Mouse (Mus musculus) telencephalon, adult 2 months (tissue): Measurements from ENCODE around the gene Camta1.

ENCODE experiments used
- DNase-seq: peaks from one replicate; pipeline ENCODE4 v3.0.0-alpha.2; 2011; ENCODE audit warnings: low read depth, low spot score

The Camta1 gene

GRCm38 (mm10) chr4:151604481-151604880, 257.2 kb downstream of the Camta1 start:
- DNase-seq, result no peak

- DNase-seq, result no peak
Measured at GRCm38 (mm10) chr4:151603586-151603985, 258.1 kb downstream of the Camta1 start.

GRCm38 (mm10) chr4:151595116-151595515, 266.6 kb downstream of the Camta1 start:
- no peak for DNase-seq

GRCm38 (mm10) chr4:151593042-151593441, 268.6 kb downstream of the Camta1 start:
- peak; percentile 60 for DNase-seq

- no peak for DNase-seq
Measured at GRCm38 (mm10) chr4:151586074-151586473, 275.6 kb downstream of the Camta1 start.

- no peak for DNase-seq
Measured at GRCm38 (mm10) chr4:151577961-151578360, 283.7 kb downstream of the Camta1 start.

GRCm38 (mm10) chr4:151576291-151577108, 285.2 kb downstream of the Camta1 start:
- DNase-seq, result peak; percentile 71

GRCm38 (mm10) chr4:151572716-151573115, 289.0 kb downstream of the Camta1 start:
- DNase-seq, result no peak

- no peak for DNase-seq
Measured at GRCm38 (mm10) chr4:151569586-151569985, 292.1 kb downstream of the Camta1 start.

GRCm38 (mm10) chr4:151568887-151569286, 292.8 kb downstream of the Camta1 start:
- DNase-seq, result no peak

GRCm38 (mm10) chr4:151567105-151567504, 294.6 kb downstream of the Camta1 start:
- DNase-seq, result no peak

GRCm38 (mm10) chr4:151555505-151555904, 306.2 kb downstream of the Camta1 start:
- no peak for DNase-seq

- DNase-seq, result no peak
Measured at GRCm38 (mm10) chr4:151549523-151549922, 312.2 kb downstream of the Camta1 start.

GRCm38 (mm10) chr4:151545452-151545851, 316.2 kb downstream of the Camta1 start:
- no peak for DNase-seq

GRCm38 (mm10) chr4:151544191-151544590, 317.5 kb downstream of the Camta1 start:
- DNase-seq, result no peak

GRCm38 (mm10) chr4:151540546-151540945, 321.1 kb downstream of the Camta1 start:
- DNase-seq, result no peak

GRCm38 (mm10) chr4:151539881-151540280, 321.8 kb downstream of the Camta1 start:
- DNase-seq, result no peak

GRCm38 (mm10) chr4:151539167-151539525, 322.5 kb downstream of the Camta1 start:
- no peak for DNase-seq

GRCm38 (mm10) chr4:151538446-151539166, 323.1 kb downstream of the Camta1 start:
- DNase-seq, result peak; percentile 21

- no peak for DNase-seq
Measured at GRCm38 (mm10) chr4:151535916-151536450, 325.7 kb downstream of the Camta1 start.

- no peak for DNase-seq
Measured at GRCm38 (mm10) chr4:151533451-151533850, 328.2 kb downstream of the Camta1 start.

GRCm38 (mm10) chr4:151528436-151528835, 333.2 kb downstream of the Camta1 start:
- DNase-seq, result no peak

GRCm38 (mm10) chr4:151527763-151528162, 333.9 kb downstream of the Camta1 start:
- DNase-seq, result no peak
